Mouse (Mus musculus): ENCODE measurements around the gene Cabp4.

Cabp4 gene

GRCm38 (mm10) chr19:4143759-4144268 is at the start of gene Cabp4:
Gene Cabp4, minus strand, starts transcription at chr19:4144033.
- DNase-seq (ENCODE audit: low spot score in 2 of 2): no peak

- DNase-seq (ENCODE audit: low spot score in 2 of 2): no peak
Observed at GRCm38 (mm10) chr19:4193129-4193528, 49.3 kb upstream of the Cabp4 start.

GRCm38 (mm10) chr19:4192251-4192985 is 48.6 kb upstream of the Cabp4 start:
- no peak for DNase-seq (ENCODE audit: low spot score in 2 of 2)

GRCm38 (mm10) chr19:4191528-4192250 is 47.9 kb upstream of the Cabp4 start, which contains the start of gene Ppp1ca:
Gene Ppp1ca, plus strand, starts transcription at chr19:4192065.
- DNase-seq (ENCODE audit: low spot score in 2 of 2): peak; percentile 86 to 89

- DNase-seq (ENCODE audit: low spot score in 2 of 2): no peak
Observed at GRCm38 (mm10) chr19:4190831-4191334, 47.0 kb upstream of the Cabp4 start, which contains the start of gene Tbc1d10c. Gene Tbc1d10c, minus strand, starts transcription at chr19:4191284.

GRCm38 (mm10) chr19:4189051-4189620 is 45.3 kb upstream of the Cabp4 start:
- DNase-seq (ENCODE audit: low spot score in 2 of 2): no peak

- no peak for DNase-seq (ENCODE audit: low spot score in 2 of 2)
Observed at GRCm38 (mm10) chr19:4187303-4187702, 43.5 kb upstream of the Cabp4 start.

- DNase-seq (ENCODE audit: low spot score in 2 of 2): no peak
Observed at GRCm38 (mm10) chr19:4184976-4185975, 41.4 kb upstream of the Cabp4 start.

GRCm38 (mm10) chr19:4183689-4184088 is 39.9 kb upstream of the Cabp4 start:
- no peak for DNase-seq (ENCODE audit: low spot score in 2 of 2)

- peak; percentile 62 to 84 for DNase-seq (ENCODE audit: low spot score in 2 of 2)
Observed at GRCm38 (mm10) chr19:4181892-4182291, 38.1 kb upstream of the Cabp4 start.

- DNase-seq (ENCODE audit: low spot score in 2 of 2): no peak
Observed at GRCm38 (mm10) chr19:4180411-4180810, 36.6 kb upstream of the Cabp4 start.

- DNase-seq (ENCODE audit: low spot score in 2 of 2): peak in 1 of 2 experiments; percentile 27
Observed at GRCm38 (mm10) chr19:4175368-4175947, 31.6 kb upstream of the Cabp4 start, which contains the start of gene Carns1. Gene Carns1, minus strand, starts transcription at chr19:4175479.

- no peak for DNase-seq (ENCODE audit: low spot score in 2 of 2)
Observed at GRCm38 (mm10) chr19:4172925-4173324, 29.1 kb upstream of the Cabp4 start.

- DNase-seq (ENCODE audit: low spot score in 2 of 2): no peak
Observed at GRCm38 (mm10) chr19:4171393-4172290, 27.8 kb upstream of the Cabp4 start.

- DNase-seq (ENCODE audit: low spot score in 2 of 2): no peak
Observed at GRCm38 (mm10) chr19:4170723-4171392, 27.0 kb upstream of the Cabp4 start.

GRCm38 (mm10) chr19:4169810-4170209 is 26.0 kb upstream of the Cabp4 start:
- no peak for DNase-seq (ENCODE audit: low spot score in 2 of 2)

- DNase-seq (ENCODE audit: low spot score in 2 of 2): peak; percentile 99 to 100
Observed at GRCm38 (mm10) chr19:4169378-4169784, 25.5 kb upstream of the Cabp4 start.

- DNase-seq (ENCODE audit: low spot score in 2 of 2): no peak
Observed at GRCm38 (mm10) chr19:4166678-4167476, 23.0 kb upstream of the Cabp4 start.

Data from frontal cortex, postnatal 36 days (tissue).